Mouse (Mus musculus): ENCODE measurements around the gene Jade1.
A peak's percentile ranks its signal among the peaks of the same experiment; 100 is the strongest.

The Jade1 gene

DNA sequence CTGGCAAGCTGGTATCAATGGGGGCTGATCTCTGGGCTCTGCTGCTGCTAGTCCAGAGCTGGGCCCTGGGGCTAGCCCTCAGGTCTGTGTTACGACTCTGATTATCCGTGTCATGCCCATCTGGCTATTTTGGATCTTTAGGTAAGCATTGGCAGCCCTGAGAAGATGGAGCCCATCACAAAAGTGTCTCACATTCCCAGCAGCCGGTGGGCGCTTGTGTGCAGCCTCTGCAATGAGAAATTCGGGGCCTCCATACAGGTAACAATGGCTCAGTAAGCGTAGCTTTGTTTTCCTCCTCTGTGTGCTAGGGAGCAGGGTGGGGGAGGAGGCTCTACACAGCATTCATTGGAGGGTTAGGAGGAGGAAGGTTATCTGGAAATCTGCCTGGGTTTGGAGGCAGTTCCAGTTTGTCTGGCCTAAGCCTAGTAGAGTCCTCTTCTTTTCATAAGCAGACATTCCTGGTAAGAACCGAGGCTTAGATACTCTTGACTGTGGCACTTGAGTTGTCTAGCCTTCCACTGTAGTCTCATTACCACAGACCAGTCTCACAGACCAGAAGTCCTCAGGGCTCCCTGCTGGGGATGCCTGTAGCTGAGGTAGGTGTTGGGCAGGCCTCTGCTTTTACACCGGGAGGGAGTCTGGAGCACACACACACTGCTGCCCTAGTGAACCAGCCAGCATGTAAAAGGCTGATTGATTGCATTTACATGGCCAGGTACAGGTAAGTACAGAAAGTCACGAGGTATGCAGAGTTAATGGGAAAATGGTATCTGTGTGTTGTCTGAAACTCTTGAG, 45.9 kb downstream of the Jade1 start:
- DNase-seq: no peak

DNA sequence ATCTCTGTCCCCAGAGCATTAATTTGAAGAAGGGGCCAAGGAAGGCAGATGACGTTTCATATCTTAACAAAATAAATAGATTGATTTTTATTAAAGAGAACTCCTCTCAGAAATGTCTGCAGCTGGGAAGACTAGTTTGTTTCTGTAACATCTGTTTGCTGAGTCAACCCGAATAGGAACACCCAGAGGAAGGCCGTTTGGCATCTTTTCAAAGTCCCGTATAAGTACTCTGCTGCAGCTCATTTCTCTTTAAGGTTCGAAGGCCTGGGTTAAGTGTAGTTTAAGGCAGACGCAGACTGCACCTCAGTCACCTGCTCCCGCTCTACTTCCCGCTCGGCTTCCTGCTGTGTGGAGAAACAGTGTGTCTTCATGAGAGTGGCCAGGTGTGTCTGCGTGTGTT, 47.4 kb downstream of the Jade1 start:
- no peak for DNase-seq

DNA sequence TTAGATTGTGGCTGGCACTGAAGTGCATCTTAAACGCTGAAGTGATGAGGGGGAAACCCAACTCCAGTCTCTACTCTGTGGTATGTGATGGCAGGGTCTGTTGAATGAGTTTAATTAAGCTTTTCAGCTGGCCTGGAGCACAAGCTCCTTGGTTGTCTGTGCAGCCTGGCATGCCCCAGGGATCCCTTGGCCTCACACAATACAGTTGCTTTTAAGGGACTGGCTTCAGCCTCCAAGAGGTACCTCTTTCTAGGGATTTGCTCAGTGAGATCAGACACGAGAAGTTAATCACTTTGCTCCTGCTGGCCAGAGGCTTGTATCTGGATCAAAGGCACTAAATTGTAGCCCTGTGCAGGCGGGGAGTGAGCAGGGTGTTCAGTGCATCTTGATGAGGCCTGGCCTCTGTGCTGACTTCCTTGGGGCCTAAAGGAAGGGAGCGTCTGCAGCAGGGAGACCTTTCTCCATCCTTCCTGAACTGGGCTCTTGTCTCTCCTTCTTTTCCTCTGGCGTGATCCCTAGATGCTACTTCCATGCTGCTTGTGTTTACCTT, 48.0 kb downstream of the Jade1 start:
- no peak for DNase-seq

DNA sequence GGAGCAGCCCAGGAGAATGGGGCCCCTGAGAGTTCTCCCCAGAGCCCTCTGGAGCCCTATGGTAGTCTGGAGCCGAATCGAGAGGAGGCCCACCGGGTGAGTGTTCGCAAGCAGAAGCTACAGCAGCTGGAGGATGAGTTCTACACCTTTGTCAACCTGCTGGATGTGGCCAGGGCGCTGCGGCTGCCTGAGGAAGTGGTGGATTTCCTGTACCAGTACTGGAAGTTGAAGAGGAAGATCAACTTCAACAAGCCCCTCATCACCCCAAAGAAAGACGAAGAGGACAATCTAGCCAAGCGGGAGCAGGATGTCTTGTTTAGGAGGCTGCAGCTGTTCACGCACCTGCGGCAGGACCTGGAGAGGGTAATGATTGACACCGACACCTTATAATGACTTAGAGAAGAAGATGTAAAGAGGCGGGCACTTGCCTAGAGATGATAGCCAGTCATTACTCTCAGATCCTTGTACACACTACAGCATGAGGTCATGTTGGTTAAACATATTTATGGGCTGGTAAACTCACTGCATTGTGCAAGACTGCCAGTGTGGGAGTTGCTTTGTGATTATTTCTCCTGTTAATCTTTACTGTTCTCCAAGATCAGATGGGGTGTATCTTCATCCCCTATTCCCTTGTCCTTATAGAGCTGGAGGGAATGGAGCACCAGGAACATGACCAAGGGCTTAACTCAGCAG, 49.2 kb downstream of the Jade1 start:
- no peak for DNase-seq

DNA sequence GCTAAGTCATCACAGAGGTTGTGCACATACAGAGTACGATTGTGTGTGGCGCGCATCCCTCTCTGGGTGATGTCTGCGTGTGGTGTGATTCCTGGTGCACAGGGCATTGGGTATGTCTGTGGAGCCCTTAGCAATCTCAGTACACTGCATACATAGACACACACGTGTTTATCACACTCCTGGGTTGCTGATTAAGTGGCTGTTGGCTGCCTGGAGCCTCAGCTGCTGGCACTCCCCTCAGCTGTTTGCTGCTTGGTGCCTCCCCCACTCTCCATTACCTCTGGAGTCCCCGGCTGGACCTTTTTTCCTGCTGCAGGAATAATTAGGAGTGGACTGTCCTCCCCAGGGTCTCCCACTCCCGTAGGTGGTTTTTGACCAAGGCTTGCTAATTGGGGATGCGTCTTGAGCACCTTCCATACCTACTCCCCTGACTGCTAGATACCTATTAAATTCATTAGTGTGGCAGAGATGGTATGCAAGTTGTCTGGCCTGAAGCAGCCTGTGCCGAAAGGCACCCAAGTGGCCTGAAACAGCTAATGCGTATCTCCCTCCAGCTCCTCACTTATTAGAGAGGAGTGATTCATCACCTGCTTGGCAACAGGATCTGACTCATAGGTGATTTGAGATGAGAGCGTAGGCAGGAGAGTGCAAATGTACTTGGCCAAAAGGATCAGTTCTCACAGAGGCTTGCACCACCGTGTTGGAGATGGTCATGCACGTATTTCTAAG, 50.2 kb downstream of the Jade1 start:
- DNase-seq: no peak

DNA sequence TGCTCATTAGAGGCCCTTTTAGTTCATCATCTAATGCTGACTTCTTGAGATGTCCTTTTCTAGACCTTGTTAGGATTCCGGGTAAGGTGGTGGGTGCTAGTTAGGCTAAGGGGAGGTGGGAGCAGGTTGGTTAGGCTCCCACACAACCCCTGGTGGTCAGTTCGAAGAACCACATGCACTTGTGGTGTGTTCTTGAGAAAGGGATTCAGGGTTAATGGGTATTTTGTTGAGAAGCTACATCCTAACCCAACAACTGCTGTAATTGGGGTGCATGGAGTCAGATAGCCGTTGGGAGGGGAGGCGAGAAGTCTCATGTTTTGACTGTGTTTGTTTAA, 50.8 kb downstream of the Jade1 start:
- no peak for DNase-seq

DNA sequence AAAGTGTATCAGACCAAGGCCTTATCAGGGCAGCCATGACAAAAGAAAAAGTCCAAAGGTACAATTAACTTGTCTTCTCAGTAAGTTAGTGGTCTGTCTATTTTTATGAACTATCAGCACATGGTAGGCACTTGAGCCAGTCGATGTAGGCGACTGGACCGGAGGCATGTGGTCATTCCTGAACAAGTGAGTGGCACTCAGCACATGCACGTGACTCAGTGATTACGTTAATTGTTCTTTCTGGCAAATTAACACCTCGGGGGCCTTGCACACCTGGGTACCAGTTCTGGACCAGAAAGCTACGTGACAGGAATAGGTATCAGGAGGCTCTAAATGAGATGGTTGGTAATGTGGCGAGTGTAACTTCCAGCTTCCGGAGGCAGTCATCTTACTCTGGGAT, 51.5 kb downstream of the Jade1 start:
- no peak for DNase-seq

DNA sequence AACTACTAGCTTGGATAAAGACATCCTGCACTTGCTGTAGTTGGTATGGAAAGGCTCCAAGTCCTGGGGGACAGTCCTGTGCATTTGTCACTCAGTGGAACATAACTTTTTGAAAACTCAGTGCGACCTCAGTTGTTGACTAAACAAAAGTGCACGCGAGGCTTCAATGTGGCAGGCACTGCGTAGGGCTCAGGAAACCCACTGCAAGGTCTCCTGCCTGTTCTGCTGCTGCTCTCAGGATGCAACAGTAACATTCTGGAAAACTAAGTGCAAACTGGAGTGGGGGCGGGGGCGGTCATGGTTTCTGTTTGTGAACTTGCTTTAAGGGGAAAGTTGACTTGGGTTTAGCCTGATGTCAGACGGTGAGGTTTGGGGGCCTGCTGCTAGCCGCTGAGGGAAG, 51.9 kb downstream of the Jade1 start:
- DNase-seq: no peak

DNA sequence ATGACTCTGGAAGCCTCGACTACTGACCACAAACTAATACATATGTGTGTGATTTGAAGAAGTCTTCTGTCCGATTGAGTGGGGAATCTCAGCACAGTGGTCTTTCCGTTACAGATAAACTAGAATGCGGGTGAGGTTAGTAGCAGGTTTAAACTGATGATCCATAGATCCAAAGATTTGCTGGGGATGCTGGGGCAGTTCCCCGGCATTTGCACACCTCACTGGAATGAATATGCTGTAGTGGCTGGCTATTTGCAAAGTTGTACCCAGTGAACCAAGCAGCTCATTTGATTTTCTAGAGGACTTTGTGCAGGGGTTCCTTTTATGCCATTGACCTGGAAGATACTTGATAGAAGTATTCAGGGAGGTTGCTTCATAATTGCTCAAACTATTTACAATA, 53.5 kb downstream of the Jade1 start:
- DNase-seq: no peak

DNA sequence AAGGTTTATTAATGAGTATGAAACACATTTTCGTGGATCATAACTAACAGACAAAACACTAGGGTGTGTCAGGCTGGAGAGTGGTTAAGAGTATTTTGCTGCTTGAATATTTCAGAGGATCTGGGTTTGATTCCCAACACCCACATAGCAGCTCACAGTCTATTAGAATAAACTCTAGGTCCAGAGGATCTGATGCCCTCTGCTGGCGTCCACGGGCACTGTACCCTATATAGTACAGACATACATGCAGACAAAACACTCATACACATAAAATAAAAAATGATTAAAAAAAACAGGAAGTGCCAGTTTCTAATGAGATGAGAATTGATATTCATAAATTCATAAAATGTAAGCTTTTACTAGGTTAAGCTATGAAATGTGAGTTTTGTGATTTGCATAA, 56.7 kb downstream of the Jade1 start:
- no peak for DNase-seq

DNA sequence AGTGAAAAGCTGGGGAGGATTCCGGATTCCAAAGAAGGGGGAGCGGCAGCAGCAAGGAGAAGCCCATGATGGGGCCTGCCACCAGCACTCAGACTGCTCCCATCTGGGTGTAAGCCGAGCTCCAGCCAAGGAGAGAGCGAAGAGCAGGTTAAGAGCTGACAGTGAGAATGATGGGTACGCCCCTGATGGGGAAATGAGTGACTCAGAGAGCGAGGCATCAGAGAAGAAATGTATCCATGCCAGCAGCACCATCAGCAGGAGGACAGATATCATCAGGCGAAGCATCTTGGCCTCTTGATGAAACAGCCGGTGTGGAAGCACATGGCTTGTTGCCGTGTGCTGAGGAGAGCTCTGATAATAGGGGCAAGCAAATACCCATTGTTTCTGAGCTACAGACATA, 58.2 kb downstream of the Jade1 start:
- no peak for DNase-seq

DNA sequence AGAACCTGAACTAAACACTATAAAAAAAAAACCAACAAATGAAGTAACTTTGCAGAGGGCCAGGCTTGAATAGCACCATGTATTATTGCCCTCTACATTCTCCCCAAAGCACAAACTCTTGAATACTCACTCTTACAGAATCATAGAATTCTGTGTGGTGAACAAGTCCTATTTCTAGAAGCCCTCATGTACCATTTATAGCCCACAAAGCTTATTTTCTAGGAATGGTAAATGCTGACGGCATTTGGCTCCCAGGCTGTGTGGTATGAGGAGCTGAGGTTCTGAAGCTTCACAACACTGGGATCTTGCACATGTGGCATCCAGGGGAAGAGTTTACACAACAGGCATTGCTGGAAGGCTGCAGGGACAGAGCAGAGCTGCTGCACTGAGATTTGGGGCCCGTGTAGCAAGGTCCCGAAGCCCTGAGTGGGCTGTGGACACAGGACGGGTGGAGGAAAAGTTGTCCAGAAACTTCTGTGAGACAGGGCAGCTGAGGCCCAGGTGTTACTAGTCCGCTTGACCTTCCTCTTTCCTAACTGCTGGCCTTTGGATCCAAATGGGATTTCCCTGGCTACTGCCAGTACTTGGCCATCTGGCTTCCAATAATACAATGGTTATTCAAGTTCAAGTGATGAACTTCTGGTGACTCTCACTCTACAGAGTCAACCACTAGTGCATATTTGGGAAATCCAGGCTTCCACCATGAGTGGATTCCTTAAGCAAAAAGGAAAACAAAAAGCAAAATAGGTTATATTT, 58.9 kb downstream of the Jade1 start:
- DNase-seq: no peak

DNA sequence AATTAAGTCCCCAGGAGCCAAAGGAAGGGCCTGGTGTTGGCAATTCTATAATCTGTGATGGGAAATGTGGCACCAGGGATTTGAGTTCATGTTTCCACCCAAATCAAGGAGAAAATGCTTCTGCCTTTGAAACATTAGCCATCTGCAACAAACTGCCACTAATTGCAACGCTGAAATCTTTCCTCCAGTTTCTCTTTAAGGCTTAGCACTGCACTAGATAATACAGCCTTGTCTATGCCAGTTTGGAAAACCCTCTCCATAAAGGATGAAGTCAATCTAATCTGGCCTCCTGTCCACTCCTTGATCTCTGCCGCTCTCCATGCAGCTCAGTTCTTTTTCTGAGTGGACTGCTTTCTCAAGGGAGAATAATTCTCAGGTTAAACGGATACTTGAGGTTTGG, 62.5 kb downstream of the Jade1 start:
- peak in 1 of 2 experiments; percentile 11 for DNase-seq

DNA sequence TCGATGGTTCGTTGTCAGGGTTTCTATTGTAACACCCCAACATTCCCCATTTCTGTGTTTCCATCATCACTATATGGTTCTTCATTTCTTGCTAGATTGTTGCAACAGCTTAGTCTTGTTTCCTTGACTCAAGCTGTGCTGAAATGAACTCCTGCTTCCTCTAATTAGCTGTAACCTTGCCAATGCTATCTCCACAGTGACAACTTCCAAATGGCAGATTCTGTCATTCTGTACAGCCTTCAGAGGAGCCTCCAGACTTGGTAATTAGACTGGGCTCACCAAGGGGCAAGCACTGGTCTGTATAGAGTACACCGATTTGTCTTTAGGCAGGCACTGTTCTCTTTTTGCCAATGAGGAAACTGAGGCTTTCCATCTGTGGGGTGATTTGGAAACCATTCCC, 63.0 kb downstream of the Jade1 start:
- DNase-seq: peak; percentile 8 to 29

DNA sequence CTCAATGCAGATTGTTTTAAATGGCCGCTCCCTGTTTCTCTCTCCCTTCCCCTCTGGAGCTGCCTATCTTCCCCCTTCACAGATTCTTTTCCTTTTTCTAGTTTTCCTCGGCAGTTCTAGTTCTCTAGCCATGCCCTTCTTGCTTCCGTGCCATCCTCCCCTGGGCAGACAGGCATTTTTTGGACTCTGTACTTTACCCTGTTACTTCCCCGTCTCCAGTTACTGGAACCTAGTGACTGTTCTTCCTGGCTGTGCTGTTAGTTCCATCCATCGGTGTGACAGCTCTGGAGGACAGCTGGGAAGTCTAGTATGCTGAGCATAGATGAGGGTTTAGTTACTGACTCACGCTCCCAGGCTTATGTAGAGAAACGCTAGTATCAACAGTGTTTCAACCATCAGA, 65.4 kb downstream of the Jade1 start:
- DNase-seq: peak in 1 of 2 experiments; percentile 6

DNA sequence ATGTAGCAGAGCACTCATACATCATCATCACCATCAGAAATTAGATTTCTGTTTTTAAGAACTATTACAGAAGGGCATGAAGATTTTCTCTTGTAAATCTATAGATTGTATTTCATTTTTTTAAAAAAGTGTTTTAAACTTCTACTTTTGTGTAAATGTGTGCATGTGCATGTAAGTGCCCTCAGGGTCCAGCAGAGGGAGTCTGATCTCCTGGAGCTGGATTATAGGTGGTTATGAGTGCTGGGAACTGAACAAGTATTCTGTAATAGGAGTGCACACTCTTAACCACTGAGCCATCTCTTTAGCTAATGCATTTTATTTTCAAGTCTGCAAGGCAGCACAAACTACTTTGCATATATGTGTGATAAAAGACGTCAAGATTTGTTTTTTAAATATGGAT, 100.1 kb downstream of the Jade1 start:
- no peak for DNase-seq

Measured in kidney, postnatal 4 days (tissue).